Mouse (Mus musculus) forebrain, embryonic 16.5 days (tissue): Measurements from ENCODE around the gene Vwa8. TPM values are rescaled to one million over a fixed set of nuclear protein-coding genes. Genes with fewer than 3 reads are reported as not detected.

Source experiments
- polyA plus RNA-seq: library from polyadenylated mRNA; unstranded; fragments of >200 nt; fragmentation: Nextera tagmentation; extraction: Ambion mirVana; gene quantifications from 2 replicates; pipeline ENCODE4 v1.2.1, GENCODE M21; 2015

Gene Vwa8
- polyA plus RNA-seq, 1 experiment from 2014 or later, result 5.4 TPM

Other genes starting within 250 kb of the Vwa8 start
- 2.4 and 2.8 TPM in 2 replicates for gene Dgkh, start 116.3 kb upstream of the Vwa8 start, polyA plus RNA-seq